ENCODE assay signal across 25 mouse cellular contexts in genomic region chr11:20022911-20023482, GRCm38 (mm10).
DNase-seq lines count a peak whose midpoint lies in the region; ATAC-seq lines count a peak whose summit lies in the region.
"Had no signal": no experiment of that assay in that cellular context is flagged by ENCODE, and none has a peak within 500 bp of the region (broad histone marks: within the 10 kb centered on the region; RNA-seq: fewer than 3 reads in every experiment).

No protein-coding gene starts in this region.

- no peaks in the 10 kb centered on the region for H3K4me1 ChIP-seq in hindbrain, embryonic 13.5 days (replicated peaks)
- no peaks in the 10 kb centered on the region for H3K4me1 ChIP-seq in hindbrain, embryonic 16.5 days (ENCODE audit: control insufficient read depth, insufficient read depth, low read depth, low read length)
- no peaks in the 10 kb centered on the region; the same call in 1 of the 2 replicates for H3K4me1 ChIP-seq in liver, embryonic 11.5 days (replicated peaks; ENCODE audit: control insufficient read depth, insufficient read depth, low read length)
- peaks cover 13% of the 10 kb centered on the region for H3K4me1 ChIP-seq in liver, embryonic 16.5 days (ENCODE audit: control insufficient read depth, low read depth, low read length)
- no peaks in the 10 kb centered on the region for H3K4me1 ChIP-seq in neural tube, embryonic 15.5 days

- ATAC-seq in hindbrain, embryonic 13.5 days (ENCODE audit: low FRiP score) = 0 out of 2 replicates have a peak, but pooled peaks have one; percentile 40
- ATAC-seq in hindbrain, embryonic 16.5 days = no peak
- peak; percentile 73 for ATAC-seq in liver, embryonic 11.5 days (replicated peaks; ENCODE audit: low FRiP score)
- ATAC-seq in liver, embryonic 16.5 days (ENCODE audit: low read depth) = peak; percentile 70
- ATAC-seq in cerebellum, adult (ENCODE audit: insufficient number of reproducible peaks, low FRiP score, low TSS enrichment) = no peak
- no peak for ATAC-seq in neural tube, embryonic 15.5 days (ENCODE audit: low FRiP score)
- ATAC-seq: forebrain, embryonic 14.5 days; intestine, embryonic 16.5 days; midbrain, embryonic 16.5 days; Patski had no signal

- H3K36me3 ChIP-seq in hindbrain, embryonic 13.5 days = peaks cover 67% of the 10 kb centered on the region
- H3K36me3 ChIP-seq in hindbrain, embryonic 16.5 days (ENCODE audit: control insufficient read depth, insufficient read depth, low read length) = peaks cover 40% of the 10 kb centered on the region
- H3K36me3 ChIP-seq in liver, embryonic 11.5 days (ENCODE audit: control insufficient read depth, insufficient read depth, low read length) = peaks cover 45% of the 10 kb centered on the region
- peaks cover 35% of the 10 kb centered on the region for H3K36me3 ChIP-seq in liver, embryonic 16.5 days (ENCODE audit: control insufficient read depth, insufficient read depth)
- peaks cover 53% of the 10 kb centered on the region for H3K36me3 ChIP-seq in neural tube, embryonic 15.5 days

- no peak overlapping the region for H3K27ac ChIP-seq in hindbrain, embryonic 13.5 days
- no peak overlapping the region for H3K27ac ChIP-seq in hindbrain, embryonic 16.5 days (ENCODE audit: low read depth, low read length)
- H3K27ac ChIP-seq in liver, embryonic 11.5 days (ENCODE audit: low read depth, low read length) = peak overlapping the region; percentile 64
- H3K27ac ChIP-seq in liver, embryonic 16.5 days (ENCODE audit: low read length) = peak overlapping the region; percentile 72
- no peak overlapping the region for H3K27ac ChIP-seq in neural tube, embryonic 15.5 days (replicated peaks)
- H3K27ac ChIP-seq: gastrocnemius, adult 2 months; kidney, postnatal 0 days had no signal

- WGBS in hindbrain, embryonic 13.5 days = 91% methylated on average over 14 of the region's 14 CpGs
- WGBS in hindbrain, embryonic 16.5 days = 87% methylated on average over 14 of the region's 14 CpGs
- 64% methylated on average over 14 of the region's 14 CpGs for WGBS in liver, embryonic 11.5 days
- 44% methylated on average over 14 of the region's 14 CpGs for WGBS in liver, embryonic 16.5 days (ENCODE audit: insufficient replicate concordance)
- WGBS in neural tube, embryonic 15.5 days = 92% methylated on average over 14 of the region's 14 CpGs

- no peak overlapping the region for H3K4me3 ChIP-seq in hindbrain, embryonic 13.5 days
- no peak overlapping the region for H3K4me3 ChIP-seq in hindbrain, embryonic 16.5 days (ENCODE audit: low read length)
- H3K4me3 ChIP-seq in liver, embryonic 11.5 days (ENCODE audit: low read depth, low read length) = no peak overlapping the region
- H3K4me3 ChIP-seq in liver, embryonic 16.5 days (ENCODE audit: low read depth, low read length) = peak overlapping the region; percentile 15; the same call in 1 of the 2 replicates
- no peak overlapping the region for H3K4me3 ChIP-seq in neural tube, embryonic 15.5 days (replicated peaks)
- H3K4me3 ChIP-seq: gastrocnemius, adult 2 months had no signal

- no peak for DNase-seq in liver, embryonic 11.5 days (ENCODE audit: low spot score)
- DNase-seq in thymus, postnatal 0 days (ENCODE audit: low spot score) = no peak
- DNase-seq: adrenal gland, postnatal 14 days; cerebellum, adult 11-12 months; cerebellum, adult 9-11 months; gastrocnemius, adult 2 months; heart, postnatal 14 days; kidney, adult 8-10 months; layer of hippocampus, postnatal 36 days; left cerebral cortex, postnatal 4 days; lung, embryonic 14.5 days; lung, postnatal 14 days; thymus, postnatal 14 days had no signal

- H3K27me3 ChIP-seq in hindbrain, embryonic 13.5 days = no peaks in the 10 kb centered on the region
- no peaks in the 10 kb centered on the region for H3K27me3 ChIP-seq in hindbrain, embryonic 16.5 days (replicated peaks; ENCODE audit: control insufficient read depth, insufficient read depth, low read length)
- no peaks in the 10 kb centered on the region for H3K27me3 ChIP-seq in liver, embryonic 11.5 days (replicated peaks; ENCODE audit: control insufficient read depth, insufficient read depth, low read length)
- H3K27me3 ChIP-seq in liver, embryonic 16.5 days (ENCODE audit: control insufficient read depth, insufficient read depth, low read depth, low read length) = no peaks in the 10 kb centered on the region
- no peaks in the 10 kb centered on the region for H3K27me3 ChIP-seq in neural tube, embryonic 15.5 days (replicated peaks)
- H3K27me3 ChIP-seq: CH12.LX, Patski had no signal

- H3K9me3 ChIP-seq in hindbrain, embryonic 13.5 days = peaks cover 36% of the 10 kb centered on the region
- peaks cover 30% of the 10 kb centered on the region for H3K9me3 ChIP-seq in hindbrain, embryonic 16.5 days (ENCODE audit: control insufficient read depth, low read length)
- H3K9me3 ChIP-seq in liver, embryonic 11.5 days (ENCODE audit: control insufficient read depth, low read length) = peaks cover 16% of the 10 kb centered on the region
- H3K9me3 ChIP-seq in liver, embryonic 16.5 days (replicated peaks; ENCODE audit: control insufficient read depth, low read length) = peaks cover 12% of the 10 kb centered on the region
- peaks cover 33% of the 10 kb centered on the region for H3K9me3 ChIP-seq in neural tube, embryonic 15.5 days (replicated peaks)

- no peak overlapping the region for H3K9ac ChIP-seq in hindbrain, embryonic 13.5 days
- H3K9ac ChIP-seq in hindbrain, embryonic 16.5 days (ENCODE audit: low read depth, low read length) = no peak overlapping the region
- H3K9ac ChIP-seq in liver, embryonic 11.5 days (ENCODE audit: low read depth, low read length) = no peak overlapping the region
- peak overlapping the region; percentile 45 for H3K9ac ChIP-seq in liver, embryonic 16.5 days (ENCODE audit: low read depth, low read length)
- no peak overlapping the region for H3K9ac ChIP-seq in neural tube, embryonic 15.5 days (replicated peaks)
- H3K9ac ChIP-seq: lung, embryonic 14.5 days had no signal

- no peak overlapping the region for H3K4me2 ChIP-seq in hindbrain, embryonic 13.5 days
- H3K4me2 ChIP-seq in hindbrain, embryonic 16.5 days (ENCODE audit: low read length) = no peak overlapping the region
- peak overlapping the region; percentile 48 for H3K4me2 ChIP-seq in liver, embryonic 11.5 days
- peak overlapping the region; percentile 61 for H3K4me2 ChIP-seq in liver, embryonic 16.5 days (ENCODE audit: low read depth, low read length)
- H3K4me2 ChIP-seq in neural tube, embryonic 15.5 days = no peak overlapping the region
- H3K4me2 ChIP-seq: lung, embryonic 14.5 days; midbrain, embryonic 11.5 days had no signal

Comparison
In these comparisons a context has a peak if more than half of its experiments do, and no peak if none do; other contexts are left out.
1. ATAC-seq: peak in hindbrain, embryonic 13.5 days (single experiment), liver, embryonic 11.5 days (single experiment) and liver, embryonic 16.5 days (single experiment); none in hindbrain, embryonic 16.5 days (single experiment), cerebellum, adult (single experiment) and neural tube, embryonic 15.5 days (single experiment).
2. H3K27ac ChIP-seq: peak in liver, embryonic 11.5 days (single experiment) and liver, embryonic 16.5 days (single experiment); none in hindbrain, embryonic 13.5 days (single experiment), hindbrain, embryonic 16.5 days (single experiment) and neural tube, embryonic 15.5 days (single experiment).
3. H3K4me2 ChIP-seq: peak in liver, embryonic 11.5 days (single experiment) and liver, embryonic 16.5 days (single experiment); none in hindbrain, embryonic 13.5 days (single experiment), hindbrain, embryonic 16.5 days (single experiment) and neural tube, embryonic 15.5 days (single experiment).